Mouse (Mus musculus) bone marrow, adult 2 months (tissue): ENCODE data around the gene Zbtb25.

Experiments
- CTCF ChIP-seq: fragments of 200-500 bp; IDR thresholded peaks from 2 replicates; pipeline ENCODE4 v1.5.1; 2011; ENCODE audit warnings: low read length, control low read depth; ENCODE audit not compliant: control insufficient read depth, insufficient read depth
- POLR2A ChIP-seq: fragments of 200-500 bp; IDR thresholded peaks from 2 replicates; pipeline ENCODE4 v1.6.1; 2011; ENCODE audit warnings: low read depth, mild to moderate bottlenecking, control low read depth, low read length, borderline replicate concordance; ENCODE audit not compliant: control insufficient read depth

DNA sequence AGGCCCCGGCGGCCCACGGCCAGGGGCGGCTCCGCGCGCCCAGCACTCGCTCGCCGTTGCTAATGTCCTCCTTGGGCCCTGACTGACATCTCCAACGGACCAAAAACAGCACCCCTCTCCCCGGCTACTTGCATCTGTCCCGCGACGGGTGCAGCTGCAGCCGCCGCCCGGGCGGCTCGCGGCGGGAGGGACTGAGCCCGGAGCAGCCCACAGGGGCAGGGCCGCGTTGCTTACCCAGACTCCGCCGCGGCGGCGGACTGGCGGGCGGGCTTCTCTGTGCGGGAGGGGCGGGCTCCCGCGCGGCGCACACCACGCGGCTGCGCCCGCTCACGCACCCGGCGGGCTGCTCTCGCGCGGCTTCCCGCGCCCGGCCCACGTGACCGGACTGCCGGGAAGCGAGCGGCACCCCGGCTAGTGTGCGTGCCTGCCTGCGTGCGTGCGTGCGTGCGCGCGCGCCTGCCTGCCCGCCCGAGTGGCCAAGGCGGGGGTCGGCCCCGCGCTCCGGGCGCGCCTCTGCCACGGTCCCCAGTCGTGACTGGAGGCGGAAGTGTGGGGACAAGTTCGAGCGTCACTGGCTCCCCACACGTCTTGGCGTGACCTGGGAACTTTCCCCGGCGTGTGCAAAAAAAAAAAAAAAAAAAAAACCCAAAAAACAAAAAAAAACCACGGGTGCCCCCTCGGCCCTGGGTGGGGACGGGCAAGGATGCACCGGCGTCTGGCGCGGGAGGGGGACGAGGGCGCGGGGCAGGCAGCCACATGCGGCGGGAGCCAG lies at the start of gene Zbtb25:
- TF ChIP-seq POLR2A (peak; percentile 44; the same call in 1 of the 2 replicates), CTCF (no peak)
